Mouse (Mus musculus): ENCODE measurements around the gene Defb48. TPM values are rescaled to one million over a fixed set of nuclear protein-coding genes. Genes with fewer than 3 reads are reported as not detected.
A peak's percentile ranks its signal among the peaks of the same experiment; 100 is the strongest.

The Defb48 gene
- polyA plus RNA-seq, 1 experiment = not detected

DNA sequence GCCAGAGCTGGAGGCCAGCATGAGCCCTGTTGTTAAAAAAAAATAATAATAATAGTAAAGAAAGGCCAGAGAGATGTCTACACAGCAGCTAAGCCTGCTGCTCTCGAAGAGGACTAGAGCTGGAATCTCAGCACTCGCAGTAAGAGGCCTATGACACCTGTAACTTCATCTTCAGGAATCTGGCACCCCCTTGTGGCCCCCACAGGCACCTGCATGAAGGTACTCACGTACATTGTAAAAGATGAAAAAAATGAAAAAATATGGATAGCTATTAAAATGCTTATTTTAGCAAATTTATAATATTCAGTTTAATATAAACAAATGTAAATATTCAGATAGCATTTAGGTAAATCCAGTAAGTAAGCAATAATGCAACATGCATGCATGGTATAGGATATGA is 44.9 kb downstream of the Defb48 start:
- Histone ChIP-seq H3K4me1 (ENCODE audit: control insufficient read depth, insufficient read depth, low read length) (no peaks in the 10 kb centered on the region), H3K27me3 (ENCODE audit: control insufficient read depth, insufficient read depth, low read length, poor library complexity, severe bottlenecking) (no peaks in the 10 kb centered on the region), H3K9ac (ENCODE audit: low read depth, poor library complexity, severe bottlenecking) (no peak overlapping the region), H3K36me3 (ENCODE audit: control insufficient read depth, insufficient read depth, low read length, poor library complexity, severe bottlenecking) (no peaks in the 10 kb centered on the region), H3K4me3 (ENCODE audit: low read depth, low read length) (no peak overlapping the region), H3K27ac (ENCODE audit: insufficient read depth, low read length) (no peak overlapping the region), H3K9me3 (replicated peaks; ENCODE audit: control insufficient read depth, insufficient read depth, low read length, poor library complexity, severe bottlenecking) (no peaks in the 10 kb centered on the region)
- TF ChIP-seq CTCF (IDR thresholded peaks at IDR 0.05; ENCODE audit: low read depth, low read length) (peak; percentile 47), POLR2A (IDR thresholded peaks at IDR 0.05; ENCODE audit: insufficient read depth, low read length) (no peak)

- Histone ChIP-seq H3K4me1 (ENCODE audit: control insufficient read depth, insufficient read depth, low read length) (no peaks in the 10 kb centered on the region), H3K27me3 (ENCODE audit: control insufficient read depth, insufficient read depth, low read length, poor library complexity, severe bottlenecking) (no peaks in the 10 kb centered on the region), H3K9me3 (replicated peaks; ENCODE audit: control insufficient read depth, insufficient read depth, low read length, poor library complexity, severe bottlenecking) (no peaks in the 10 kb centered on the region), H3K4me3 (ENCODE audit: low read depth, low read length) (no peak overlapping the region), H3K9ac (ENCODE audit: low read depth, poor library complexity, severe bottlenecking) (no peak overlapping the region), H3K27ac (ENCODE audit: insufficient read depth, low read length) (no peak overlapping the region), H3K36me3 (ENCODE audit: control insufficient read depth, insufficient read depth, low read length, poor library complexity, severe bottlenecking) (no peaks in the 10 kb centered on the region)
- no peak for TF ChIP-seq CTCF (IDR thresholded peaks at IDR 0.05; ENCODE audit: low read depth, low read length)
- TF ChIP-seq EP300 (IDR thresholded peaks at IDR 0.05; ENCODE audit: insufficient read depth, low read depth, low read length) = no peak
- no peak for TF ChIP-seq POLR2A (IDR thresholded peaks at IDR 0.05; ENCODE audit: insufficient read depth, low read length)
Measured at GRCm38 (mm10) chr14:62937675-62938074, 46.6 kb downstream of the Defb48 start.

DNA sequence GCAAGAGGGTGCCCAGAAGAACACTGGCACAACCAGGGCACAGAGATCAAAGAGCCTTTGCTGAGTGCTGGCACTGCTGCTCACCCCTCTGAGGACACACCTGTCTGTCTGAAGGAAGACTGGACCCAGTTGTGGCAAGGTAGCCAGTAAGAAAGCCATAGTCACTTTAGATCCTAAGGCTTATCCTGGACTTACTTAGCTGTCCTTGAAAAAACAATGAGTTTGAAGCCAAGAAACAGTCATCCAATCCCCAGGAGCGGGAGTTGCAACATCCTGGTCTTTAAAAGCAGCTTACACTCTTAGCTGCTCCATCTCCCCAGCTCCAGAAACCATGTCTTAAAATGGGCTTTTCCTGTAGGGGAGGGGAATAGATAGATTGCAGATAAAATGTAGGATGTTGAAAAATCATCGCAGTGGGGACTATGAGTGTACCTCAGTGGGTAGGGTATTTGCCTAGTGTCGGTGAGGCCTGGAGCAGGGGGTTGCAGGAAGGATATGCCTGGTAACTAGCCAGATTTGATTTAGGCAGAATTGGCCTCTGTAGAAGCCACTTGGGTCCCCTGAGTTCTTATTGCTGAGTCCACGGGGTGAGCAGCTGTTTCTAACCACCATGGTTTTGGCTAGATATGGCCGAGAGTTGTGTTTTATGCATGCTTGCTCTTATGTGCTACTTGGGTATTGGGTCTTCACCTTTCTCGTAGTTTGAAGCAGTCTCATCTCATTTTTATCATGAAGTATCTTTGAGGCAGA is 47.5 kb downstream of the Defb48 start:
- Histone ChIP-seq H3K4me3 (ENCODE audit: low read depth, low read length) (no peak overlapping the region), H3K27ac (ENCODE audit: insufficient read depth, low read length) (no peak overlapping the region), H3K36me3 (ENCODE audit: control insufficient read depth, insufficient read depth, low read length, poor library complexity, severe bottlenecking) (no peaks in the 10 kb centered on the region), H3K9ac (ENCODE audit: low read depth, poor library complexity, severe bottlenecking) (no peak overlapping the region), H3K9me3 (replicated peaks; ENCODE audit: control insufficient read depth, insufficient read depth, low read length, poor library complexity, severe bottlenecking) (no peaks in the 10 kb centered on the region), H3K27me3 (ENCODE audit: control insufficient read depth, insufficient read depth, low read length, poor library complexity, severe bottlenecking) (no peaks in the 10 kb centered on the region), H3K4me1 (ENCODE audit: control insufficient read depth, insufficient read depth, low read length) (no peaks in the 10 kb centered on the region)
- TF ChIP-seq EP300 (IDR thresholded peaks at IDR 0.05; ENCODE audit: insufficient read depth, low read depth, low read length) = no peak
- TF ChIP-seq CTCF (IDR thresholded peaks at IDR 0.05; ENCODE audit: low read depth, low read length) = no peak
- TF ChIP-seq POLR2A (IDR thresholded peaks at IDR 0.05; ENCODE audit: insufficient read depth, low read length) = no peak

DNA sequence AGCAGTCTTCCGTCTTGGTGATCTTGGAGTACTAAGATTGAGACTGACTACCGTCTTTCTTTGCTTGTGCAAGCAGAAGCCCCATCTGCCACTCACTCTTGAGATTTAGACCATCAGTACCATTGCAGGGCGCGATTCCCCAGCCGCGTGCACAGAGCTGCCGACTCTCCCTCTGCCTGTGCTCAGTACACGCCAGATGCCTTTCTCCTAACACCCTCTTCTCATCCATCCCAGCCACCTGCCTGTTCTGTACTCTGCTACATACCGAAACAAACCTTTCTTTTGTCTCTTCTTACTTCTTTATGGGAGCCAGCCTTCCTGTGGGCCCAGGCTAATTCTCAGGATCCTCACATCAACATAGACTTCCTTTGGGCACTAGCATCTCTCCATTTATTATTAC is 48.9 kb downstream of the Defb48 start:
- Histone ChIP-seq H3K36me3 (ENCODE audit: control insufficient read depth, insufficient read depth, low read length, poor library complexity, severe bottlenecking) (no peaks in the 10 kb centered on the region), H3K4me1 (ENCODE audit: control insufficient read depth, insufficient read depth, low read length) (no peaks in the 10 kb centered on the region), H3K4me3 (ENCODE audit: low read depth, low read length) (no peak overlapping the region), H3K9me3 (replicated peaks; ENCODE audit: control insufficient read depth, insufficient read depth, low read length, poor library complexity, severe bottlenecking) (no peaks in the 10 kb centered on the region), H3K27ac (ENCODE audit: insufficient read depth, low read length) (no peak overlapping the region), H3K27me3 (ENCODE audit: control insufficient read depth, insufficient read depth, low read length, poor library complexity, severe bottlenecking) (no peaks in the 10 kb centered on the region), H3K9ac (ENCODE audit: low read depth, poor library complexity, severe bottlenecking) (no peak overlapping the region)
- TF ChIP-seq EP300 (IDR thresholded peaks at IDR 0.05; ENCODE audit: insufficient read depth, low read depth, low read length) (no peak), CTCF (IDR thresholded peaks at IDR 0.05; ENCODE audit: low read depth, low read length) (no peak), POLR2A (IDR thresholded peaks at IDR 0.05; ENCODE audit: insufficient read depth, low read length) (no peak)

- H3K4me3 ChIP-seq (ENCODE audit: low read depth, low read length) = no peak overlapping the region
- TF ChIP-seq POLR2A (IDR thresholded peaks at IDR 0.05; ENCODE audit: insufficient read depth, low read length) = no peak
- no peak for TF ChIP-seq EP300 (IDR thresholded peaks at IDR 0.05; ENCODE audit: insufficient read depth, low read depth, low read length)
- TF ChIP-seq CTCF (IDR thresholded peaks at IDR 0.05; ENCODE audit: low read depth, low read length) = no peak
- no peak overlapping the region for H3K27ac ChIP-seq (ENCODE audit: insufficient read depth, low read length)
- H3K9me3 ChIP-seq (replicated peaks; ENCODE audit: control insufficient read depth, insufficient read depth, low read length, poor library complexity, severe bottlenecking) = no peaks in the 10 kb centered on the region
- no peaks in the 10 kb centered on the region for H3K36me3 ChIP-seq (ENCODE audit: control insufficient read depth, insufficient read depth, low read length, poor library complexity, severe bottlenecking)
- no peak overlapping the region for H3K9ac ChIP-seq (ENCODE audit: low read depth, poor library complexity, severe bottlenecking)
- H3K4me1 ChIP-seq (ENCODE audit: control insufficient read depth, insufficient read depth, low read length) = no peaks in the 10 kb centered on the region
- no peaks in the 10 kb centered on the region for H3K27me3 ChIP-seq (ENCODE audit: control insufficient read depth, insufficient read depth, low read length, poor library complexity, severe bottlenecking)
Measured at GRCm38 (mm10) chr14:62928101-62928541, 56.2 kb downstream of the Defb48 start.

Other genes starting within 250 kb of the Defb48 start
- 46.3 and 48.4 TPM in 2 replicates for gene Ints6, start 223.3 kb downstream of the Defb48 start, polyA plus RNA-seq (2011; ENCODE audit: insufficient read depth, insufficient read length, low read depth, missing spikeins)
- 10.8 and 11.2 TPM in 2 replicates for gene Wdfy2, start 146.8 kb downstream of the Defb48 start, polyA plus RNA-seq (2011; ENCODE audit: insufficient read depth, insufficient read length, low read depth, missing spikeins)
- not detected in 2 replicates for gene Defb47, start 13.6 kb upstream of the Defb48 start, polyA plus RNA-seq (2011; ENCODE audit: insufficient read depth, insufficient read length, low read depth, missing spikeins)
- not detected in 2 replicates for gene Defb43, start 27.3 kb upstream of the Defb48 start, polyA plus RNA-seq (2011; ENCODE audit: insufficient read depth, insufficient read length, low read depth, missing spikeins)
- not detected in 2 replicates for gene Defb42, start 62.5 kb upstream of the Defb48 start, polyA plus RNA-seq (2011; ENCODE audit: insufficient read depth, insufficient read length, low read depth, missing spikeins)
- gene Defb30, start 65.5 kb upstream of the Defb48 start, polyA plus RNA-seq (2011; ENCODE audit: insufficient read depth, insufficient read length, low read depth, missing spikeins) = not detected in 2 replicates